Mouse (Mus musculus) lung, embryonic 15.5 days (tissue): ENCODE results near the gene Gm10309. TPM values are rescaled to one million over a fixed set of nuclear protein-coding genes. Genes with fewer than 3 reads are reported as not detected.
"Not testable (repeated sequence)": the region's sequence is repeated elsewhere in the genome, so short reads cannot be mapped to it uniquely, and the experiment has no call there.

Source experiments
- ATAC-seq: fragments of 200-750 bp; cut with Nextera tagmentation; 2 replicates; pipeline ENCODE4 v1.8.0; 2017; ENCODE audit warnings: moderate number of reproducible peaks, borderline replicate concordance; ENCODE audit not compliant: low FRiP score, low TSS enrichment; ENCODE audit errors: extremely low read depth
- H3K27ac ChIP-seq: fragments of 300-500 bp; sonication (generic); 2 replicates; pipeline ENCODE4 v1.5.1; 2015; ENCODE audit warnings: moderate library complexity, mild to moderate bottlenecking, inconsistent platforms
- H3K27me3 ChIP-seq: fragments of 300-500 bp; sonication (generic); 2 replicates; pipeline ENCODE4 v1.6.1; 2015; ENCODE audit warnings: inconsistent platforms
- H3K36me3 ChIP-seq: fragments of 300-500 bp; sonication (generic); 2 replicates; pipeline ENCODE4 v1.6.1; 2015; ENCODE audit warnings: inconsistent platforms
- H3K4me1 ChIP-seq: fragments of 300-500 bp; sonication (generic); 2 replicates; pipeline ENCODE4 v1.6.1; 2015; ENCODE audit warnings: inconsistent platforms
- H3K4me2 ChIP-seq: fragments of 300-500 bp; sonication (generic); 2 replicates; pipeline ENCODE4 v1.6.1; 2015; ENCODE audit warnings: inconsistent platforms, mild to moderate bottlenecking, moderate library complexity
- H3K4me3 ChIP-seq: fragments of 300-500 bp; sonication (generic); 2 replicates; pipeline ENCODE4 v1.5.1; 2015; ENCODE audit warnings: mild to moderate bottlenecking, inconsistent platforms
- H3K9ac ChIP-seq: fragments of 300-500 bp; sonication (generic); 2 replicates; pipeline ENCODE4 v1.6.1; 2015; ENCODE audit warnings: inconsistent platforms
- H3K9me3 ChIP-seq: fragments of 300-500 bp; sonication (generic); 2 replicates; pipeline ENCODE4 v1.6.1; 2016; ENCODE audit warnings: inconsistent platforms
- WGBS: fragments of 180-500 bp; shearing (Covaris S2); methylation state at CpG from one replicate; pipeline ENCODE4 v1.1.7; 2015; 5-methylcytosine and 5-hydroxymethylcytosine counted together
- polyA plus RNA-seq: library from polyadenylated mRNA; unstranded; fragments of >200 nt; fragmentation: Nextera tagmentation; extraction: Ambion mirVana; gene quantifications from 2 replicates; pipeline ENCODE4 v1.2.1, GENCODE M21; 2015

Gene Gm10309
- polyA plus RNA-seq, 1 experiment from 2014 or later, result 0.40 TPM

DNA sequence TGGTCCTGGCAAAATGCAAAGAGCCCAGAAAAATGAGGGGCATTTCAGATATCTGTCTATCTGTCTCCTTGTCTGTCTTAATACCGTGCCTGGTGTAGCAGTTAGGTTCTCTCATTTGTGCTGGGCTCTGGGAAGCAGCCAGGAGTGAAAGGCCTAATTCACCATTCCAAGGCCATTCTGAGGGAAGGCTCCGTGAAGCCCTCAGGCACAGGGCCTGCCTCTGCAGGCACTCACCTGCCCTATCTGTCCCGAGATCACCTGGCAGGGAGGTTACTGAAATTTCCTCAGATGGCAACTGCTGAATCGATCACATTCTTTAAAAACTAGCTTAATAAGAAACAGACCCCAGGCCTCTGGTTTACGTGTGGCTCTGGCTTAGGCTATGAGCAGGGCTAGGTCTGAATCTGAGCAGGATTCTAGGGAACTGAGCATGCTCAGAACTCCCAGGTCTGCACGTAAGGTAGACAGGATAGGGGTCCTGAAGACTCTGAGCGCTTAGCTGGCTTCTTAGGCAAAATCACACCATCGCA, 11.1 kb downstream of the Gm10309 start:
- no peak overlapping the region for H3K4me2 ChIP-seq
- H3K4me3 ChIP-seq, result no peak overlapping the region
- no peak overlapping the region for H3K9ac ChIP-seq
- no peak for ATAC-seq
- no peak overlapping the region for H3K27ac ChIP-seq
- no peaks in the 10 kb centered on the region for H3K9me3 ChIP-seq
- H3K27me3 ChIP-seq, result no peaks in the 10 kb centered on the region
- no peaks in the 10 kb centered on the region for H3K36me3 ChIP-seq
- H3K4me1 ChIP-seq, result peaks cover 5% of the 10 kb centered on the region; the same call in 1 of the 2 replicates
- WGBS, result 78% methylated on average over 8 of the region's 8 CpGs

- H3K27ac ChIP-seq, result no peak overlapping the region
- H3K36me3 ChIP-seq, result no peaks in the 10 kb centered on the region
- H3K9me3 ChIP-seq, result no peaks in the 10 kb centered on the region
- no peaks in the 10 kb centered on the region for H3K4me1 ChIP-seq
- no peak for ATAC-seq
- H3K9ac ChIP-seq, result no peak overlapping the region
- H3K4me3 ChIP-seq, result no peak overlapping the region
- H3K27me3 ChIP-seq, result no peaks in the 10 kb centered on the region
- 69% methylated on average over 7 of the region's 7 CpGs for WGBS
- H3K4me2 ChIP-seq, result no peak overlapping the region
Observed at GRCm38 (mm10) chr17:86492376-86492775, 12.7 kb downstream of the Gm10309 start.

- Histone ChIP-seq H3K4me1 (no peaks in the 10 kb centered on the region), H3K9me3 (no peaks in the 10 kb centered on the region), H3K27me3 (no peaks in the 10 kb centered on the region), H3K36me3 (no peaks in the 10 kb centered on the region), H3K9ac (no peak overlapping the region), H3K27ac (no peak overlapping the region), H3K4me2 (no peak overlapping the region), H3K4me3 (no peak overlapping the region)
- WGBS, result 80% methylated on average over 10 of the region's 10 CpGs
- no peak for ATAC-seq
Observed at GRCm38 (mm10) chr17:86489827-86490226, 15.2 kb downstream of the Gm10309 start.

GRCm38 (mm10) chr17:86487450-86487849, 17.6 kb downstream of the Gm10309 start:
- no peak overlapping the region for H3K4me3 ChIP-seq
- WGBS, result 82% methylated on average over 3 of the region's 3 CpGs
- H3K27me3 ChIP-seq, result no peaks in the 10 kb centered on the region
- H3K9ac ChIP-seq, result no peak overlapping the region
- no peaks in the 10 kb centered on the region for H3K4me1 ChIP-seq
- no peaks in the 10 kb centered on the region for H3K36me3 ChIP-seq
- H3K27ac ChIP-seq, result no peak overlapping the region
- H3K9me3 ChIP-seq, result no peaks in the 10 kb centered on the region
- ATAC-seq, result no peak
- H3K4me2 ChIP-seq, result no peak overlapping the region

- no peaks in the 10 kb centered on the region for H3K9me3 ChIP-seq
- 68% methylated on average over 5 of the region's 5 CpGs for WGBS
- no peak overlapping the region for H3K4me3 ChIP-seq
- no peak overlapping the region for H3K9ac ChIP-seq
- no peaks in the 10 kb centered on the region for H3K4me1 ChIP-seq
- no peak overlapping the region for H3K27ac ChIP-seq
- H3K36me3 ChIP-seq, result no peaks in the 10 kb centered on the region
- ATAC-seq, result no peak
- H3K4me2 ChIP-seq, result no peak overlapping the region
- H3K27me3 ChIP-seq, result no peaks in the 10 kb centered on the region
Observed at GRCm38 (mm10) chr17:86486657-86487056, 18.4 kb downstream of the Gm10309 start.

DNA sequence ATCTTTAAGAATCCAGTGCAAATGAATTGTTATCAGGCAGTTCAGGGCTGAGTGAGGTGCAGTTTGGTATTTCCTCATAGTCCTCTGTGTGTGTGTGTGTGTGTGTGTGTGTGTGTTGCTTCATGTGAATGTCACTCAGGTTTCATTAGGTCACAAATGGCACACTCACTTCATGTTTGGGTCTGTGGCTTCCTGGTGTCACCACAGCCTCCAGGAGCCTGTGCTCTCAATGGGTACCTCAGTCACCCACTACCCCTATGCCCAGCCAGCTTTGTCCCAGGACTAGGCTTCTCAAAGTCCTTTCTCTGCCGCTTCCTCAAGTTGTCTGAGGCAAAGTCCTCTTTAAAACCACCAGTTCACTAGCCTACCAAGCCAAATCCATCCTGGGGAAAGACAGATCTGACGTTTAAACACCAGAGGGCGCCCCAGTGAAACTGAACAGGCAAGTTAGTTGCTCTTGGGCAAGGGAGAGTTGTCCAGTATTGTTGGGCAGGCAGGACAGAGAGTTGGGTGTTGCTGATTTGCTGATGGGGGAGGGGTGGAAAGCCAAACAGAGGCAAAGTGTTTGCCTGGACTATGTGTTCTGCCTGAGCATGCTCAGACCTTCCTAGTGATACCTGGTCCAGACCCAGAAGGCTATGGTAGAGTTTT, 20.8 kb downstream of the Gm10309 start:
- ATAC-seq, result no peak

GRCm38 (mm10) chr17:86482675-86483074, 22.4 kb downstream of the Gm10309 start:
- Histone ChIP-seq H3K9ac (no peak overlapping the region), H3K4me1 (no peaks in the 10 kb centered on the region), H3K4me2 (no peak overlapping the region), H3K36me3 (no peaks in the 10 kb centered on the region), H3K4me3 (no peak overlapping the region), H3K27me3 (no peaks in the 10 kb centered on the region), H3K9me3 (no peaks in the 10 kb centered on the region), H3K27ac (no peak overlapping the region)
- ATAC-seq, result no peak
- WGBS, result 82% methylated on average over 10 of the region's 10 CpGs

More for the DNA sequence above, 20.8 kb downstream of the Gm10309 start:
- no peak overlapping the region for H3K9ac ChIP-seq
- H3K4me2 ChIP-seq, result no peak overlapping the region
- H3K36me3 ChIP-seq, result no peaks in the 10 kb centered on the region
- H3K4me1 ChIP-seq, result no peaks in the 10 kb centered on the region
- H3K27me3 ChIP-seq, result no peaks in the 10 kb centered on the region
- H3K4me3 ChIP-seq, result no peak overlapping the region
- H3K27ac ChIP-seq, result no peak overlapping the region
- 4% methylated on average over 3 of the region's 3 CpGs for WGBS
- no peaks in the 10 kb centered on the region for H3K9me3 ChIP-seq

DNA sequence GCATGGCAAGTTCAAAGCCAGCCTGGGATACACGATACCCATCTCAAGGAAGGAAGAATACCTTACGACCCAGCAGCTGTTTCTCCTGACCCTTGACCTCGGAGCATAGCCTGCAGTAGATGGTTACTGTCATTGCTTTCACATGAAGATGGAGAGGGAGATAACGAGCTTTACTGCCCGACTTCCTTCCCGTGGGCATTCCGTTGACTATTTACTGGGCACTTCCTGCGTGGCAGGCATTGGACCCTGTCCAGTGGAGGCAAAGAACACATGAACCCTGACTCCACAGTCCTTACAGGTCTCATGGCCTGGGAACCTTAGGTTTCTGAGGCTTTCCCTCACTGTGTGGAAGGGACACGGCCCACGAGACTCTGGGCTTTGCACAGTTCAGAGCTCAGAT, 25.6 kb downstream of the Gm10309 start:
- Histone ChIP-seq H3K4me2 (no peak overlapping the region), H3K27me3 (no peaks in the 10 kb centered on the region), H3K9me3 (no peaks in the 10 kb centered on the region), H3K9ac (no peak overlapping the region), H3K4me1 (no peaks in the 10 kb centered on the region), H3K4me3 (no peak overlapping the region), H3K27ac (no peak overlapping the region), H3K36me3 (no peaks in the 10 kb centered on the region)
- ATAC-seq, result no peak
- WGBS, result 73% methylated on average over 10 of the region's 10 CpGs

GRCm38 (mm10) chr17:86477401-86477800, 27.6 kb downstream of the Gm10309 start:
- H3K9me3 ChIP-seq, H3K27ac ChIP-seq, H3K4me1 ChIP-seq, H3K4me2 ChIP-seq, H3K9ac ChIP-seq, ATAC-seq, H3K27me3 ChIP-seq, H3K36me3 ChIP-seq, H3K4me3 ChIP-seq: not testable (repeated sequence)

GRCm38 (mm10) chr17:86476674-86477073, 28.4 kb downstream of the Gm10309 start:
- Histone ChIP-seq H3K9me3 (no peaks in the 10 kb centered on the region), H3K9ac (no peak overlapping the region), H3K4me1 (no peaks in the 10 kb centered on the region), H3K36me3 (no peaks in the 10 kb centered on the region), H3K4me3 (no peak overlapping the region), H3K4me2 (no peak overlapping the region), H3K27me3 (no peaks in the 10 kb centered on the region), H3K27ac (no peak overlapping the region)
- 37% methylated on average over 10 of the region's 10 CpGs for WGBS
- no peak for ATAC-seq

GRCm38 (mm10) chr17:86471684-86472083, 33.3 kb downstream of the Gm10309 start:
- no peak overlapping the region for H3K4me3 ChIP-seq
- H3K27ac ChIP-seq, result no peak overlapping the region
- no peaks in the 10 kb centered on the region for H3K9me3 ChIP-seq
- no peaks in the 10 kb centered on the region for H3K27me3 ChIP-seq
- 41% methylated on average over 5 of the region's 5 CpGs for WGBS
- no peak overlapping the region for H3K9ac ChIP-seq
- no peaks in the 10 kb centered on the region for H3K36me3 ChIP-seq
- no peak for ATAC-seq
- H3K4me1 ChIP-seq, result peaks cover 12% of the 10 kb centered on the region
- no peak overlapping the region for H3K4me2 ChIP-seq

DNA sequence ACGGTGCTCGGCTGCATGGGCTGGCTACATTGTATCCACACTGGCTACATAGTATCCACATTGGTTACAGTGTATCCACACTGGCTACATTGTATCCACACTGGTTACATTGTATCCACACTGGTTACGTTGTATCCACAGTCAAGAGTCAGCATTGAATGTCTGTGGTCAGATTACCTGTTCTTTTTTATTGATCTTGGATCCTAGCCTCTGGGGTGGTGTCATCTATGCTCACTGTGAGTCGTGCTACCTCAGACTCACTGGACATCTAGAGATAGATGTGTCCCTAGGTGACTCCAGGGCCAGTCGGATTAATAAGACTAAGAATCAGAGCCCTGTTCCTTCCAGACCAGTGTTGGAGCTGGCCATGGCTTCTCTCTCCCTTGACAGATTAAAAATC, 34.9 kb downstream of the Gm10309 start:
- H3K4me1 ChIP-seq, result peaks cover 12% of the 10 kb centered on the region
- ATAC-seq, result no peak
- H3K4me2 ChIP-seq, result no peak overlapping the region
- WGBS, result 90% methylated on average over 5 of the region's 5 CpGs
- no peak overlapping the region for H3K9ac ChIP-seq
- H3K9me3 ChIP-seq, result no peaks in the 10 kb centered on the region
- H3K36me3 ChIP-seq, result no peaks in the 10 kb centered on the region
- no peak overlapping the region for H3K4me3 ChIP-seq
- no peak overlapping the region for H3K27ac ChIP-seq
- H3K27me3 ChIP-seq, result no peaks in the 10 kb centered on the region

GRCm38 (mm10) chr17:86467967-86468366, 37.1 kb downstream of the Gm10309 start:
- no peaks in the 10 kb centered on the region for H3K27me3 ChIP-seq
- H3K9me3 ChIP-seq, result no peaks in the 10 kb centered on the region
- H3K27ac ChIP-seq, result no peak overlapping the region
- H3K4me3 ChIP-seq, result no peak overlapping the region
- no peaks in the 10 kb centered on the region for H3K36me3 ChIP-seq
- no peak for ATAC-seq
- WGBS, result 81% methylated on average over 5 of the region's 5 CpGs
- H3K9ac ChIP-seq, result no peak overlapping the region
- no peak overlapping the region for H3K4me2 ChIP-seq
- peaks cover 12% of the 10 kb centered on the region for H3K4me1 ChIP-seq
